Comparison of ENCODE assay signal across 16 mouse cellular contexts in genomic region chr15:51288911-51289432, GRCm38 (mm10).
DNase-seq lines count a peak whose midpoint lies in the region; ATAC-seq and TF ChIP-seq lines count a peak whose summit lies in the region.
"Had no signal": no experiment of that assay in that cellular context is flagged by ENCODE, and none has a peak within 500 bp of the region (broad histone marks: within the 10 kb centered on the region; RNA-seq: fewer than 3 reads in every experiment).

No protein-coding gene starts in this region.

- DNase-seq in heart, postnatal 14 days: no peak
- peak; percentile 66 for DNase-seq in brain, embryonic 14.5 days (ENCODE audit: low read depth)
- no peak for DNase-seq in forebrain, embryonic 11.5 days (ENCODE audit: low spot score)
- no peak for DNase-seq in testis, postnatal 14 days (ENCODE audit: low spot score)
- no peak for DNase-seq in gastrocnemius, postnatal 10 days
- no peak for DNase-seq in B cell, adult 2 months
- DNase-seq: cerebellum, adult 11 months; heart, adult 2 months; layer of hippocampus, postnatal 36 days; lung, embryonic 14.5 days; thymus, adult 2 months had no signal

- no peak overlapping the region for H3K4me3 ChIP-seq in heart, embryonic 13.5 days
- no peak overlapping the region for H3K4me3 ChIP-seq in forebrain, embryonic 11.5 days (ENCODE audit: low read depth, low read length)
- peak overlapping the region; percentile 6; the same call in 1 of the 2 replicates for H3K4me3 ChIP-seq in midbrain, embryonic 13.5 days (replicated peaks)
- H3K4me3 ChIP-seq: heart, adult 2 months; neural tube, embryonic 13.5 days had no signal

- H3K9me3 ChIP-seq in heart, embryonic 13.5 days: no peaks in the 10 kb centered on the region
- H3K9me3 ChIP-seq in forebrain, embryonic 11.5 days (ENCODE audit: control insufficient read depth, low read length): no peaks in the 10 kb centered on the region
- H3K9me3 ChIP-seq in midbrain, embryonic 13.5 days: no peaks in the 10 kb centered on the region
- H3K9me3 ChIP-seq: G1E; neural tube, embryonic 13.5 days had no signal

- no peak for TF ChIP-seq CTCF in brain, embryonic 14.5 days (IDR thresholded peaks at IDR 0.05; ENCODE audit: borderline replicate concordance, extremely low read depth, insufficient read depth, insufficient read length)

- no peaks in the 10 kb centered on the region for H3K27me3 ChIP-seq in heart, embryonic 13.5 days (replicated peaks)
- no peaks in the 10 kb centered on the region for H3K27me3 ChIP-seq in forebrain, embryonic 11.5 days (ENCODE audit: control insufficient read depth, insufficient read depth, low read length)
- no peaks in the 10 kb centered on the region for H3K27me3 ChIP-seq in midbrain, embryonic 13.5 days
- H3K27me3 ChIP-seq: neural tube, embryonic 13.5 days had no signal

- WGBS in heart, embryonic 13.5 days: 55% methylated on average over 9 of the region's 9 CpGs
- WGBS in forebrain, embryonic 11.5 days: 11% methylated on average over 9 of the region's 9 CpGs
- 11% methylated on average over 9 of the region's 9 CpGs for WGBS in midbrain, embryonic 13.5 days

- H3K4me1 ChIP-seq in heart, embryonic 13.5 days: 0 out of 2 replicates have a peak, but pooled peaks cover 2% of the 10 kb centered on the region
- H3K4me1 ChIP-seq in forebrain, embryonic 11.5 days (replicated peaks; ENCODE audit: control insufficient read depth, insufficient read depth, low read length): no peaks in the 10 kb centered on the region
- H3K4me1 ChIP-seq in midbrain, embryonic 13.5 days (replicated peaks): 0 out of 2 replicates have a peak, but pooled peaks cover 5% of the 10 kb centered on the region
- H3K4me1 ChIP-seq: neural tube, embryonic 13.5 days had no signal

- no peak overlapping the region for H3K9ac ChIP-seq in heart, embryonic 13.5 days
- H3K9ac ChIP-seq in forebrain, embryonic 11.5 days (ENCODE audit: low read length): no peak overlapping the region
- no peak overlapping the region for H3K9ac ChIP-seq in midbrain, embryonic 13.5 days (replicated peaks)
- H3K9ac ChIP-seq: lung, embryonic 14.5 days; neural tube, embryonic 13.5 days had no signal

- intact Hi-C loops in heart, postnatal 14 days (cut with DNase I): no loop called here

- H3K4me2 ChIP-seq in heart, embryonic 13.5 days: peak overlapping the region; percentile 55
- peak overlapping the region; percentile 34; the same call in 1 of the 2 replicates for H3K4me2 ChIP-seq in forebrain, embryonic 11.5 days (ENCODE audit: low read depth, low read length, severe bottlenecking)
- H3K4me2 ChIP-seq in midbrain, embryonic 13.5 days (replicated peaks): peak overlapping the region; percentile 39
- H3K4me2 ChIP-seq: lung, embryonic 14.5 days; neural tube, embryonic 13.5 days had no signal

- no peak overlapping the region for H3K27ac ChIP-seq in heart, embryonic 13.5 days (replicated peaks)
- no peak overlapping the region for H3K27ac ChIP-seq in forebrain, embryonic 11.5 days (ENCODE audit: low read depth, low read length)
- no peak overlapping the region for H3K27ac ChIP-seq in midbrain, embryonic 13.5 days
- H3K27ac ChIP-seq: heart, adult 2 months; kidney, postnatal 0 days; neural tube, embryonic 13.5 days had no signal

- TF ChIP-seq POLR2A in brain, embryonic 14.5 days (IDR thresholded peaks at IDR 0.05; ENCODE audit: borderline replicate concordance, extremely low read depth, insufficient read depth, insufficient read length, poor library complexity, severe bottlenecking): no peak

- no peaks in the 10 kb centered on the region for H3K36me3 ChIP-seq in heart, embryonic 13.5 days
- no peaks in the 10 kb centered on the region for H3K36me3 ChIP-seq in forebrain, embryonic 11.5 days (ENCODE audit: control insufficient read depth, insufficient read depth, low read length)
- H3K36me3 ChIP-seq in midbrain, embryonic 13.5 days: no peaks in the 10 kb centered on the region
- H3K36me3 ChIP-seq: G1E; neural tube, embryonic 13.5 days had no signal

- ATAC-seq in heart, embryonic 13.5 days (ENCODE audit: extremely low read depth, insufficient number of reproducible peaks, low FRiP score, low TSS enrichment): no peak
- ATAC-seq in forebrain, embryonic 11.5 days (replicated peaks; ENCODE audit: low FRiP score): no peak
- ATAC-seq in midbrain, embryonic 13.5 days: 0 out of 2 replicates have a peak, but pooled peaks have one; percentile 45
